Mouse (Mus musculus): ENCODE data around the gene Pappa2. TPM values are rescaled to one million over a fixed set of nuclear protein-coding genes. Genes with fewer than 3 reads are reported as not detected.

Gene Pappa2
- polyA plus RNA-seq, 1 experiment from 2014 or later, result 1.4 TPM

- H3K27me3 ChIP-seq, result no peaks in the 10 kb centered on the region
These were observed 160.6 kb downstream of the Pappa2 start for GRCm38 (mm10) chr1:158819676-158820075.

GRCm38 (mm10) chr1:158816479-158816878 is 163.8 kb downstream of the Pappa2 start:
- Histone ChIP-seq H3K4me2 (no peak overlapping the region), H3K27ac (no peak overlapping the region), H3K9ac (no peak overlapping the region), H3K9me3 (replicated peaks) (no peaks in the 10 kb centered on the region), H3K27me3 (no peaks in the 10 kb centered on the region), H3K36me3 (ENCODE audit: poor library complexity, severe bottlenecking) (no peaks in the 10 kb centered on the region), H3K4me1 (no peaks in the 10 kb centered on the region), H3K4me3 (no peak overlapping the region)
- 85% methylated on average over 3 of the region's 3 CpGs for WGBS
- no peak for ATAC-seq

More at GRCm38 (mm10) chr1:158819676-158820075, 160.6 kb downstream of the Pappa2 start:
- no peak overlapping the region for H3K4me2 ChIP-seq
- H3K9ac ChIP-seq, result no peak overlapping the region
- 71% methylated on average over 2 of the region's 2 CpGs for WGBS
- H3K36me3 ChIP-seq (ENCODE audit: poor library complexity, severe bottlenecking), result no peaks in the 10 kb centered on the region
- H3K27ac ChIP-seq, result no peak overlapping the region
- no peaks in the 10 kb centered on the region for H3K4me1 ChIP-seq
- no peaks in the 10 kb centered on the region for H3K9me3 ChIP-seq (replicated peaks)
- no peak overlapping the region for H3K4me3 ChIP-seq
- no peak for ATAC-seq

GRCm38 (mm10) chr1:158811887-158812286 is 168.4 kb downstream of the Pappa2 start:
- Histone ChIP-seq H3K4me2 (no peak overlapping the region), H3K27ac (no peak overlapping the region), H3K27me3 (no peaks in the 10 kb centered on the region), H3K9me3 (replicated peaks) (no peaks in the 10 kb centered on the region), H3K4me1 (no peaks in the 10 kb centered on the region), H3K9ac (no peak overlapping the region), H3K4me3 (no peak overlapping the region), H3K36me3 (ENCODE audit: poor library complexity, severe bottlenecking) (no peaks in the 10 kb centered on the region)
- WGBS, result 69% methylated on average over 3 of the region's 3 CpGs
- ATAC-seq, result no peak

- Histone ChIP-seq H3K4me3 (no peak overlapping the region), H3K9ac (no peak overlapping the region), H3K27me3 (no peaks in the 10 kb centered on the region), H3K36me3 (ENCODE audit: poor library complexity, severe bottlenecking) (no peaks in the 10 kb centered on the region), H3K27ac (no peak overlapping the region), H3K4me2 (no peak overlapping the region), H3K4me1 (no peaks in the 10 kb centered on the region), H3K9me3 (replicated peaks) (no peaks in the 10 kb centered on the region)
- 89% methylated on average over 5 of the region's 5 CpGs for WGBS
- ATAC-seq, result no peak
These were observed 204.8 kb downstream of the Pappa2 start for GRCm38 (mm10) chr1:158775486-158775885.

GRCm38 (mm10) chr1:158773102-158773501 is 207.2 kb downstream of the Pappa2 start:
- Histone ChIP-seq H3K9me3 (replicated peaks) (no peaks in the 10 kb centered on the region), H3K4me3 (no peak overlapping the region), H3K36me3 (ENCODE audit: poor library complexity, severe bottlenecking) (no peaks in the 10 kb centered on the region), H3K4me2 (no peak overlapping the region), H3K9ac (no peak overlapping the region), H3K4me1 (no peaks in the 10 kb centered on the region), H3K27ac (no peak overlapping the region), H3K27me3 (no peaks in the 10 kb centered on the region)
- no peak for ATAC-seq

- Histone ChIP-seq H3K4me3 (no peak overlapping the region), H3K4me1 (no peaks in the 10 kb centered on the region), H3K27me3 (no peaks in the 10 kb centered on the region), H3K4me2 (no peak overlapping the region), H3K9me3 (replicated peaks) (no peaks in the 10 kb centered on the region), H3K9ac (no peak overlapping the region), H3K36me3 (ENCODE audit: poor library complexity, severe bottlenecking) (no peaks in the 10 kb centered on the region), H3K27ac (no peak overlapping the region)
- no peak for ATAC-seq
- 98% methylated on average over 4 of the region's 4 CpGs for WGBS
These were observed 209.5 kb downstream of the Pappa2 start for GRCm38 (mm10) chr1:158770756-158771155.

- 86% methylated on average over 7 of the region's 7 CpGs for WGBS
- Histone ChIP-seq H3K27ac (no peak overlapping the region), H3K4me2 (no peak overlapping the region), H3K27me3 (no peaks in the 10 kb centered on the region), H3K36me3 (ENCODE audit: poor library complexity, severe bottlenecking) (no peaks in the 10 kb centered on the region), H3K4me1 (no peaks in the 10 kb centered on the region), H3K4me3 (no peak overlapping the region), H3K9ac (no peak overlapping the region), H3K9me3 (replicated peaks) (no peaks in the 10 kb centered on the region)
- no peak for ATAC-seq
These were observed 210.1 kb downstream of the Pappa2 start for GRCm38 (mm10) chr1:158770036-158770655.

GRCm38 (mm10) chr1:158765842-158766241 is 214.4 kb downstream of the Pappa2 start:
- H3K9me3 ChIP-seq (replicated peaks), result no peaks in the 10 kb centered on the region
- no peak overlapping the region for H3K9ac ChIP-seq
- H3K4me1 ChIP-seq, result no peaks in the 10 kb centered on the region
- 72% methylated on average over 2 of the region's 2 CpGs for WGBS
- no peak overlapping the region for H3K27ac ChIP-seq
- H3K27me3 ChIP-seq, result no peaks in the 10 kb centered on the region
- H3K36me3 ChIP-seq (ENCODE audit: poor library complexity, severe bottlenecking), result no peaks in the 10 kb centered on the region
- no peak for ATAC-seq
- no peak overlapping the region for H3K4me2 ChIP-seq
- no peak overlapping the region for H3K4me3 ChIP-seq

GRCm38 (mm10) chr1:158764727-158765126 is 215.6 kb downstream of the Pappa2 start:
- Histone ChIP-seq H3K4me2 (no peak overlapping the region), H3K4me1 (no peaks in the 10 kb centered on the region), H3K9me3 (replicated peaks) (no peaks in the 10 kb centered on the region), H3K4me3 (no peak overlapping the region), H3K27ac (no peak overlapping the region), H3K36me3 (ENCODE audit: poor library complexity, severe bottlenecking) (no peaks in the 10 kb centered on the region), H3K9ac (no peak overlapping the region), H3K27me3 (no peaks in the 10 kb centered on the region)
- WGBS, result 74% methylated on average over 6 of the region's 6 CpGs
- ATAC-seq, result no peak

- ATAC-seq, result no peak
- H3K27me3 ChIP-seq, result no peaks in the 10 kb centered on the region
- H3K27ac ChIP-seq, result no peak overlapping the region
- no peak overlapping the region for H3K9ac ChIP-seq
- no peaks in the 10 kb centered on the region for H3K4me1 ChIP-seq
- no peaks in the 10 kb centered on the region for H3K9me3 ChIP-seq (replicated peaks)
- no peak overlapping the region for H3K4me2 ChIP-seq
- no peaks in the 10 kb centered on the region for H3K36me3 ChIP-seq (ENCODE audit: poor library complexity, severe bottlenecking)
- H3K4me3 ChIP-seq, result no peak overlapping the region
These were observed 216.1 kb downstream of the Pappa2 start for GRCm38 (mm10) chr1:158764211-158764610.

GRCm38 (mm10) chr1:158748356-158749096 is 231.8 kb downstream of the Pappa2 start:
- H3K4me3 ChIP-seq, result no peak overlapping the region
- ATAC-seq, result no peak
- H3K9me3 ChIP-seq (replicated peaks), result no peaks in the 10 kb centered on the region
- H3K36me3 ChIP-seq (ENCODE audit: poor library complexity, severe bottlenecking), result no peaks in the 10 kb centered on the region
- H3K27ac ChIP-seq, result no peak overlapping the region
- H3K4me2 ChIP-seq, result no peak overlapping the region
- H3K4me1 ChIP-seq, result no peaks in the 10 kb centered on the region
- no peaks in the 10 kb centered on the region for H3K27me3 ChIP-seq
- no peak overlapping the region for H3K9ac ChIP-seq
- WGBS, result 82% methylated on average over 10 of the region's 10 CpGs

GRCm38 (mm10) chr1:158741449-158741848 is 238.8 kb downstream of the Pappa2 start:
- Histone ChIP-seq H3K27ac (no peak overlapping the region), H3K36me3 (ENCODE audit: poor library complexity, severe bottlenecking) (no peaks in the 10 kb centered on the region)
- WGBS, result 89% methylated on average over 5 of the region's 5 CpGs

More at GRCm38 (mm10) chr1:158741449-158741848, 238.8 kb downstream of the Pappa2 start:
- H3K4me3 ChIP-seq, result no peak overlapping the region
- no peak overlapping the region for H3K9ac ChIP-seq
- no peaks in the 10 kb centered on the region for H3K27me3 ChIP-seq
- no peak overlapping the region for H3K4me2 ChIP-seq
- H3K4me1 ChIP-seq, result 0 out of 2 replicates have a peak, but pooled peaks cover 10% of the 10 kb centered on the region
- H3K9me3 ChIP-seq (replicated peaks), result no peaks in the 10 kb centered on the region
- no peak for ATAC-seq
